Mouse (Mus musculus) kidney, embryonic 15.5 days (tissue): Measurements from ENCODE around the gene C130050O18Rik. TPM values are rescaled to one million over a fixed set of nuclear protein-coding genes. Genes with fewer than 3 reads are reported as not detected.
A peak's percentile ranks its signal among the peaks of the same experiment; 100 is the strongest.

Experiments used
- ATAC-seq: fragments of 200-750 bp; cut with Nextera tagmentation; replicated peaks from 2 replicates; pipeline ENCODE4 v1.8.0; 2017; ENCODE audit warnings: moderate TSS enrichment; ENCODE audit not compliant: low FRiP score
- H3K27ac ChIP-seq: fragments of 300-500 bp; sonication (generic); 2 replicates; pipeline ENCODE4 v1.5.1; 2015; ENCODE audit warnings: mild to moderate bottlenecking, inconsistent platforms
- H3K27me3 ChIP-seq: fragments of 300-500 bp; sonication (generic); 2 replicates; pipeline ENCODE4 v1.6.1; 2015; ENCODE audit warnings: inconsistent platforms
- H3K36me3 ChIP-seq: fragments of 300-500 bp; sonication (generic); 2 replicates; pipeline ENCODE4 v1.6.1; 2015; ENCODE audit warnings: inconsistent platforms
- H3K4me1 ChIP-seq: fragments of 300-500 bp; sonication (generic); 2 replicates; pipeline ENCODE4 v1.6.1; 2015; ENCODE audit warnings: inconsistent platforms
- H3K4me2 ChIP-seq: fragments of 300-500 bp; sonication (generic); 2 replicates; pipeline ENCODE4 v1.6.1; 2015; ENCODE audit warnings: moderate library complexity, mild to moderate bottlenecking, inconsistent platforms
- H3K4me3 ChIP-seq: fragments of 300-500 bp; sonication (generic); replicated peaks from 2 replicates; pipeline ENCODE4 v1.5.1; 2015; ENCODE audit warnings: mild to moderate bottlenecking, inconsistent platforms
- H3K9ac ChIP-seq: fragments of 300-500 bp; sonication (generic); 2 replicates; pipeline ENCODE4 v1.6.1; 2015; ENCODE audit warnings: mild to moderate bottlenecking, inconsistent platforms
- H3K9me3 ChIP-seq: fragments of 300-500 bp; sonication (generic); replicated peaks from 2 replicates; pipeline ENCODE4 v1.6.1; 2016; ENCODE audit warnings: inconsistent platforms
- WGBS: fragments of 180-500 bp; shearing (Covaris S2); methylation state at CpG from one replicate; pipeline ENCODE4 v1.1.7; 2015; ENCODE audit warnings: mixed read lengths; 5-methylcytosine and 5-hydroxymethylcytosine counted together
- polyA plus RNA-seq: library from polyadenylated mRNA; unstranded; fragments of >200 nt; fragmentation: Nextera tagmentation; extraction: Ambion mirVana; gene quantifications from 2 replicates; pipeline ENCODE4 v1.2.1, GENCODE M21; 2015

C130050O18Rik gene
- polyA plus RNA-seq, 1 experiment from 2014 or later: 0.60 TPM

DNA sequence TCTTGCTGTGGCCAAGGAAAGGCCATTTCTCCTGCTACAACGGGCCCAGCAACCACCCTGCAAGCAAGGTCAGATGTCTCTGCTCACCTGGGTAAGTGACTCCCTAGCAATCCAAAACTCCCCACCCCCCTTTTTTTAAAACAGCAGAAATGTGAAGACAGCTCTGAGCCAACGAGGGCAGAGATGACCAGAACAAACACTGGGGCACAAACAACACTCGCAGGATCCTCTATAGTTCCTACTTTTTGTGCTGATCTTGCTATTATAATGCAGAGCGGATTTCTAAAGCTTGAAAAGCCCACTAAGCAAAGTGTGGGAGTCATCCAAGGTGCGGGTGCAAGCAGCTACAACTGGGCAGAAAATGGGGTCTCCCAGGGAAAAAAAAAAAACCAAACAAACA, 34.0 kb upstream of the C130050O18Rik start:
- ATAC-seq: no peak
- peak overlapping the region; percentile 51 for H3K4me3 ChIP-seq
- peak overlapping the region; percentile 68 for H3K9ac ChIP-seq
- H3K27ac ChIP-seq: peak overlapping the region; percentile 83
- H3K9me3 ChIP-seq: no peaks in the 10 kb centered on the region
- peak overlapping the region; percentile 68 for H3K4me2 ChIP-seq
- H3K27me3 ChIP-seq: no peaks in the 10 kb centered on the region
- 54% methylated on average over 5 of the region's 5 CpGs for WGBS
- H3K4me1 ChIP-seq: peaks cover 58% of the 10 kb centered on the region
- H3K36me3 ChIP-seq: no peaks in the 10 kb centered on the region

- Histone ChIP-seq H3K36me3 (no peaks in the 10 kb centered on the region), H3K4me2 (peak overlapping the region; percentile 68), H3K9ac (peak overlapping the region; percentile 68), H3K27ac (peak overlapping the region; percentile 83), H3K9me3 (no peaks in the 10 kb centered on the region), H3K4me3 (peak overlapping the region; percentile 51), H3K27me3 (no peaks in the 10 kb centered on the region), H3K4me1 (peaks cover 61% of the 10 kb centered on the region)
- peak; percentile 92 for ATAC-seq
- under 1% methylated on average over 39 of the region's 39 CpGs for WGBS
Measured at GRCm38 (mm10) chr5:139371631-139372401, 33.3 kb upstream of the C130050O18Rik start.

GRCm38 (mm10) chr5:139373126-139373525, 32.0 kb upstream of the C130050O18Rik start:
- no peaks in the 10 kb centered on the region for H3K36me3 ChIP-seq
- H3K9me3 ChIP-seq: no peaks in the 10 kb centered on the region
- no peaks in the 10 kb centered on the region for H3K27me3 ChIP-seq
- WGBS: 78% methylated on average over 3 of the region's 3 CpGs
- H3K27ac ChIP-seq: peak overlapping the region; percentile 83; the same call in 1 of the 2 replicates
- H3K4me2 ChIP-seq: no peak overlapping the region
- no peak overlapping the region for H3K4me3 ChIP-seq
- peaks cover 74% of the 10 kb centered on the region for H3K4me1 ChIP-seq
- no peak for ATAC-seq
- no peak overlapping the region for H3K9ac ChIP-seq

- Histone ChIP-seq H3K4me3 (no peak overlapping the region), H3K36me3 (no peaks in the 10 kb centered on the region), H3K9ac (no peak overlapping the region), H3K27ac (0 out of 2 replicates have a peak overlapping the region, but pooled peaks have one; percentile 10), H3K4me1 (peaks cover 77% of the 10 kb centered on the region), H3K27me3 (no peaks in the 10 kb centered on the region), H3K4me2 (no peak overlapping the region), H3K9me3 (no peaks in the 10 kb centered on the region)
- ATAC-seq: no peak
- WGBS: 82% methylated on average over 6 of the region's 6 CpGs
Measured at GRCm38 (mm10) chr5:139373889-139374444, 31.1 kb upstream of the C130050O18Rik start.

DNA sequence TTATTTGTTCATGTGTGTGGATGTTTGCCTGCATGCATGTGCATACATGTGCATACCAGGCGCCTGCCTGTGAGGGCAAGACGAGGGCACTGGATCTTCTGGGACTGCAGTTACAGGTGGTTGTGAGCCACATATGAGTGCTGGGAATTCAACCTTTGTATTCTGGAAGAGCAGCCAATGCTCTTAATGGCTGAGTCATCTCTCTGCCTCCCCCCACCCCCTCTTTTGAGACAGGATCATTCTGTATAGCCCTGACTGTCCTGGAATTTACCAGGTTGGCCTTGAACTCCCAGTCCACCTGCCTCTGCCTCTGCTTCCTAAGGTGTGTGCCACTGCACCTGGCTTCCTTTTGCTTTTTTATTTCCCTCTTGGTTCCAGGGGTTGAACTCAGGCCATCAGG, 30.2 kb upstream of the C130050O18Rik start:
- 90% methylated on average over 2 of the region's 2 CpGs for WGBS
- ATAC-seq: no peak
- Histone ChIP-seq H3K4me1 (peaks cover 79% of the 10 kb centered on the region), H3K4me3 (no peak overlapping the region), H3K27ac (0 out of 2 replicates have a peak overlapping the region, but pooled peaks have one; percentile 10), H3K27me3 (no peaks in the 10 kb centered on the region), H3K9ac (no peak overlapping the region), H3K36me3 (no peaks in the 10 kb centered on the region), H3K4me2 (no peak overlapping the region), H3K9me3 (no peaks in the 10 kb centered on the region)

DNA sequence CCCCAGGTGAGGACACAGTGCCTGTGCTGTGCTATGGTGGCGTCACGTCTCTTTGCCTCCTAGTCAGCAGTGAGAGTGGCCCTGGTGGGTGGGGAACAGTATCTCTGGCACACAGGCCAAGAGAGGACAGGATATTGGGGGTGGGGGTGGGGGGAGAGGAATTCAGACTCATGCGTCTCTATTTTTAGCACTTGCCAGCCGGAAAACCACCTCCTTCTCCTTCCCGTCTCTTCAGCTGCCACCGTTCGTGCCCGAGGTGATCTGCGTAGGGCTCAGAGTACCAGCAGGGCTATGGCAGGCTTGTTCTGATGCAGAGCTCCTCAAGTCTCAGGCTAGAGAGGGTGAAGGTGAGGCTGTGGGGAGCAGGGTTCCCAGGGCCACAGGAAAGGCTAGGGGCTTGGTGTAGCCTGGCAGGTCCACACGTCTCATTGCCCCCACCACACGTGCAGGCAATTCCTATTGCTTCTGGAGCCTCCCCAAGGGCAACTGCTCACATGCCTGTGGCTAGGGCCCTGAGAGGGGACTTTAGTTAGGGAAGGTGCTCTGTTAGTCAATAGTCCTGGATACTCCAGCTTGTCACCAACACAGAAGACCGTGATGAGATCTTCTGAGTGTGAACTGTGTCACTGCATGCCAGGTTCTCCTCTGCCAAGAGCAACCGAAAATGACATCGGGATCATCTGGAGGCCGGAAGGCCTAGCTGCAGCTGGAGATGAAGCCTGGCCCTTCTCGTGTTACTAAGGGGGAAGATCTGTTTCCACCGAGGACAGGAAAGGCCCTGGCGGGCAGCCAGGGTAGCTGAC, 27.4 kb upstream of the C130050O18Rik start, which contains the start of gene Gpr146:
Gpr146 (plus strand) TSS at position 230 of the 803 bp plus-strand sequence.
- H3K9me3 ChIP-seq: no peaks in the 10 kb centered on the region
- no peak for ATAC-seq
- H3K4me2 ChIP-seq: no peak within 1 kb of the TSS
- H3K9ac ChIP-seq: 0 out of 2 replicates have a peak within 1 kb of the TSS, but pooled peaks have one; percentile 11
- no peak within 1 kb of the TSS for H3K4me3 ChIP-seq
- peak within 1 kb of the TSS; percentile 93 for H3K27ac ChIP-seq
- WGBS: 45% methylated on average over 18 of the region's 18 CpGs
- peaks cover 77% of the 10 kb centered on the region for H3K4me1 ChIP-seq
- no peaks in the 10 kb centered on the region for H3K36me3 ChIP-seq
- no peaks in the 10 kb centered on the region for H3K27me3 ChIP-seq

DNA sequence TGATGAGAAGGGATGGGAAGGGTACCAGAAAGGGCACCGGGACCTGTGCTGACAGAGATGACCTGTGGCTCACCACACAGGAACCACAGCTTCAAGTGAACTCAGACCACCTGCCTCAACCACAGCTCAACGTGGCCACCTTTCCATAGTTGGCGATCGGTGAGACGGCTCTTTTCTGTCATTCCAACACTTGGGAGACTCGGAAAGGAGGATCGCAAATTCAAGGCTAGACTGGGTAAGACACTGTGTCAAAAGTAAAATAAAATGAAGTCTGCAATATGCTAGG, 26.9 kb upstream of the C130050O18Rik start:
- ATAC-seq: no peak
- no peaks in the 10 kb centered on the region for H3K9me3 ChIP-seq
- no peaks in the 10 kb centered on the region for H3K27me3 ChIP-seq
- no peaks in the 10 kb centered on the region for H3K36me3 ChIP-seq
- no peak overlapping the region for H3K4me2 ChIP-seq
- no peak overlapping the region for H3K4me3 ChIP-seq
- peaks cover 77% of the 10 kb centered on the region for H3K4me1 ChIP-seq
- 80% methylated on average over 7 of the region's 7 CpGs for WGBS
- peak overlapping the region; percentile 93 for H3K27ac ChIP-seq
- H3K9ac ChIP-seq: no peak overlapping the region

DNA sequence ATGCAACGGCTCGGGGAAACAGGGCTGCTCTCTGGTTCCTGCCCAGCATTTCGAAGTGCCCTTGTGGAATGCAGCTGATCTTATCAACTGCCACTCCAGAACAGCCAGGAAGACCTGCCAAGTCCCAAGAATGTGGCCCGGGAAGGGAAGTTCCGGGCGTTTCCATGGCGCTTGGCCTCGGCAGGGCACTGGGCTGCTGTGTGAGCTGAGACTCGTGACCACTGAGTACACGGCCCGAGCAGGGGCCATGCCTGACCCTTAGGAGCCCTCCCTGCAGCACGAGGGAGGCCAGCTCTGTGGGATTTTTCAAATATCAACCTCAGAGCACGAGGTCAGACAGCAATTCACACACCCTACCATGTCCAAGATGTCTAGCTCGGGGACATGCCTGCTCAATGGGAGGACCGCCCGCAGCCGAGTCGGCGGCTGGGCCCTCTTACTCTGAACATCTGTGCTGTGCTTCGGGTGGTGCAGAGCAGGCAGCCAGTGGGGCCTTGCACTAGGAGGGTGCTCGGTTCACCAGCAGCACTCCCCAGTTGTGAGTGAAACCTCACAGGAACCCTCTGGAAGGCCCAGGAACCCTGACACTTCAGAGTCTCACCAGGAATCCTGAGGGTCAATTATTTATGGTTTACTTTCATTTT, 26.0 kb upstream of the C130050O18Rik start:
- Histone ChIP-seq H3K27me3 (no peaks in the 10 kb centered on the region), H3K4me2 (peak overlapping the region; percentile 93; the same call in 1 of the 2 replicates), H3K4me3 (no peak overlapping the region), H3K27ac (peak overlapping the region; percentile 93), H3K9ac (no peak overlapping the region), H3K36me3 (no peaks in the 10 kb centered on the region), H3K9me3 (no peaks in the 10 kb centered on the region), H3K4me1 (peaks cover 79% of the 10 kb centered on the region)
- ATAC-seq: peak; percentile 31; the same call in 1 of the 2 replicates
- 31% methylated on average over 21 of the region's 21 CpGs for WGBS

- Histone ChIP-seq H3K9ac (no peak overlapping the region), H3K27me3 (no peaks in the 10 kb centered on the region), H3K4me2 (peak overlapping the region; percentile 93), H3K27ac (peak overlapping the region; percentile 93), H3K4me1 (peaks cover 80% of the 10 kb centered on the region), H3K9me3 (no peaks in the 10 kb centered on the region), H3K4me3 (peak overlapping the region; percentile 71), H3K36me3 (no peaks in the 10 kb centered on the region)
- WGBS: 16% methylated on average over 8 of the region's 8 CpGs
- no peak for ATAC-seq
Measured at GRCm38 (mm10) chr5:139379771-139380384, 25.2 kb upstream of the C130050O18Rik start.

DNA sequence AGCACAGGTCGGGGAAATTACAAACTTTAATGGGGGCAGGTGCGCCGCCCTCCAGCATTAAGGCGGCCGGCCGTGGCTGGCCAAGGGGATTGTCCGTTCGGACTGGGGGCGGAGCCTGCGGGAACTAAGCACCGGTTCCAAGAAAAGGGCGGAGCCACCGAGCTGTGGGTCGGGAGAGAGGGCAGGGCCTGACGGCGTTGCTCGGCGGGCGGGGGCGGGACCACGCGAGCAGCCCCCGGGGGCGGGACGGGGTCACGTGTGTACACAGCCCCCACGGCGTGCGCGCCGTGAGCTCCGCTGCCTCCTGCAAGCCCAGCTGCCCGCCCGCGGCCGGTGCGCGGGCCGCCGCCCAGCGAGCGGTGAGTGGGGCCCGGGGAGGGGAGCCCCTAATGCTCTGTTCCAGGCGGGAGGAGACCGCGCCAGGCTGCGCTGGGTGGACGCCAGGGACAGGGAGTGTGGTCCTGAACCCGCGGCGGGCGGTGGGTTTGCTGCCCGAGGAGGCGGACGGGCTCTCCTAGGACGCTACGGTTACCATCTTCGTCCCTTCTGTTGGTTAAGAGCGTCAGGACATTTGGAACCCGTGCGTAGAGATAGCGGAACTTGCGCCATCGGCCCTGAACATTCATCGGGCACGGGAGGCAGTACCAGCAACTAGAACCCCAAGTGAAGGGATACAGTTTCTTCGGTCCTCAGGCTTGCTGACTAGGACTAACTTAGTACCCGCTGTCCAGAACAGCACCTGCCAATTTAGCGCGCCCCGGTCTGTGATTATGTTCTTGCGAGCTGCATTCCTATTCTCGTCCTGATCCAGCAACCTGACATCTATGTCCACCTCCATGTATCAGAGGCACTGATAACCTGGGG, 24.5 kb upstream of the C130050O18Rik start:
- H3K4me3 ChIP-seq: peak overlapping the region; percentile 71
- 2% methylated on average over 73 of the region's 73 CpGs for WGBS
- peak; percentile 87 for ATAC-seq
- no peaks in the 10 kb centered on the region for H3K36me3 ChIP-seq
- H3K4me1 ChIP-seq: peaks cover 88% of the 10 kb centered on the region
- H3K9me3 ChIP-seq: no peaks in the 10 kb centered on the region
- peak overlapping the region; percentile 93 for H3K4me2 ChIP-seq
- peak overlapping the region; percentile 68 for H3K9ac ChIP-seq
- no peaks in the 10 kb centered on the region for H3K27me3 ChIP-seq
- H3K27ac ChIP-seq: peak overlapping the region; percentile 93
